Mouse (Mus musculus) brown adipose tissue, adult 24 weeks (tissue): ENCODE data around the gene Scnn1a. TPM values are rescaled to one million over a fixed set of nuclear protein-coding genes. Genes with fewer than 3 reads are reported as not detected.

Experiments
- H3K27ac ChIP-seq: fragments of 200-500 bp; replicated peaks from 2 replicates; pipeline ENCODE4 v1.5.1; 2012; ENCODE audit warnings: low read depth, mild to moderate bottlenecking, low read length
- H3K4me1 ChIP-seq: fragments of 200-500 bp; 2 replicates; pipeline ENCODE4 v1.6.1; 2012; ENCODE audit warnings: low read length, mixed read lengths; ENCODE audit not compliant: control insufficient read depth, insufficient read depth, insufficient read length
- H3K4me3 ChIP-seq: fragments of 200-500 bp; 2 replicates; pipeline ENCODE4 v1.5.1; 2012; ENCODE audit warnings: low read depth, mild to moderate bottlenecking, low read length, moderate library complexity; ENCODE audit not compliant: insufficient read depth
- polyA plus RNA-seq: library from polyadenylated mRNA; stranded (reverse); fragments of >200 nt; gene quantifications from 2 replicates; pipeline ENCODE4 v1.2.4, GENCODE M21; 2012; ENCODE audit not compliant: missing spikeins, insufficient read depth, insufficient read length

Gene Scnn1a
- polyA plus RNA-seq, 1 experiment: 1.1 TPM

GRCm38 (mm10) chr6:125344084-125344483, 23.6 kb downstream of the Scnn1a start:
- H3K4me3 ChIP-seq: no peak overlapping the region
- no peak overlapping the region for H3K27ac ChIP-seq
- H3K4me1 ChIP-seq: peaks cover 38% of the 10 kb centered on the region

- Histone ChIP-seq H3K27ac (no peak overlapping the region), H3K4me3 (no peak overlapping the region), H3K4me1 (peaks cover 38% of the 10 kb centered on the region)
Measured at GRCm38 (mm10) chr6:125344866-125345265, 24.4 kb downstream of the Scnn1a start.

- no peak overlapping the region for H3K27ac ChIP-seq
- H3K4me3 ChIP-seq: no peak overlapping the region
- peaks cover 35% of the 10 kb centered on the region for H3K4me1 ChIP-seq
Measured at GRCm38 (mm10) chr6:125345625-125346024, 25.2 kb downstream of the Scnn1a start.

- peaks cover 32% of the 10 kb centered on the region for H3K4me1 ChIP-seq
- no peak overlapping the region for H3K27ac ChIP-seq
- no peak overlapping the region for H3K4me3 ChIP-seq
Measured at GRCm38 (mm10) chr6:125346029-125346428, 25.6 kb downstream of the Scnn1a start.

DNA sequence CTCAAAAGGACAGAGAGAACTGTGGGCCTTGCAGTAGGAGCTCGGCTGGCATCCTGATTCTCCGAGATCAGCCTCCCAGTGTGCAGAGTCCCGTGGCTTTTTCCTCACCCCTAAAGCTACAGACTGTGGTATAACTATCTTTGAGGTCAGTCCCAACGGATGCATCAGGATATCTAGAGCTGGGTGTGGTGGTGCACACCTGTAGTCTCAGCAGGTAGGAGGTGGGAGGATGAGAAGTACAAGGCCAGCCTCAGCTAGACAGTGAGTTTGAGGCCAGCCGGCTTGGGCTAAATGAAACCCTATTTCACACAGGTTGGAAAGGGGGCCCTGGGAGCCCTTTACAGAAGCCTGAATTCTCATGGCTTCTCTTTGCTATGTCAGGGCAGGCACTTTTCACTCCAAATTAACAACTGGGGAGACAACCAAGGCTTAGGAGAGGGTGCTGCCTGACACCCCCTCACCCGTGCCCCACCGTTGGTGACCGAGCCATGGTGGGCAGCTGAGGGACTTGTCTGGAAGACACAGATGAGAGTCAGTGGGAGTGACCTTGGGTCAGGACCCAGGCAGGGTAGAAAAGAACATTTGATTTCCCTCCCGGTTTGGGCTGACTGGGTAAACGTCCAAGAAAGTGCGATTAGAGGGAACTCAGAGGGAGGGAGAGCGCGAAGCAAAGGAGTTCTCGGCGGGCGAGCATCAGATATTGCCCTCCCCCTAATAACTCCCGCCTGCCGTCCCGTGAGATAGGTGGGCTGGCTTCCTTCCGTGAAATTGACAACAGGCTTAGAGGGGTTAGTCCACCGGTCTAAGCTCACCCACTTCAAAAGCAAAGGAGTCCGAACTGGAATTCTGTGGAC, 28.5 kb downstream of the Scnn1a start, which contains the start of gene Tnfrsf1a:
Gene Tnfrsf1a, plus strand, starts transcription at position 642 of the 854 bp plus-strand sequence.
- peak within 1 kb of the TSS; percentile 97 for H3K27ac ChIP-seq
- H3K4me1 ChIP-seq: peaks cover 44% of the 10 kb centered on the region
- H3K4me3 ChIP-seq: peak within 1 kb of the TSS; percentile 78

GRCm38 (mm10) chr6:125349575-125350230, 29.2 kb downstream of the Scnn1a start:
- Histone ChIP-seq H3K4me3 (peak overlapping the region; percentile 78), H3K4me1 (peaks cover 44% of the 10 kb centered on the region), H3K27ac (peak overlapping the region; percentile 97)

DNA sequence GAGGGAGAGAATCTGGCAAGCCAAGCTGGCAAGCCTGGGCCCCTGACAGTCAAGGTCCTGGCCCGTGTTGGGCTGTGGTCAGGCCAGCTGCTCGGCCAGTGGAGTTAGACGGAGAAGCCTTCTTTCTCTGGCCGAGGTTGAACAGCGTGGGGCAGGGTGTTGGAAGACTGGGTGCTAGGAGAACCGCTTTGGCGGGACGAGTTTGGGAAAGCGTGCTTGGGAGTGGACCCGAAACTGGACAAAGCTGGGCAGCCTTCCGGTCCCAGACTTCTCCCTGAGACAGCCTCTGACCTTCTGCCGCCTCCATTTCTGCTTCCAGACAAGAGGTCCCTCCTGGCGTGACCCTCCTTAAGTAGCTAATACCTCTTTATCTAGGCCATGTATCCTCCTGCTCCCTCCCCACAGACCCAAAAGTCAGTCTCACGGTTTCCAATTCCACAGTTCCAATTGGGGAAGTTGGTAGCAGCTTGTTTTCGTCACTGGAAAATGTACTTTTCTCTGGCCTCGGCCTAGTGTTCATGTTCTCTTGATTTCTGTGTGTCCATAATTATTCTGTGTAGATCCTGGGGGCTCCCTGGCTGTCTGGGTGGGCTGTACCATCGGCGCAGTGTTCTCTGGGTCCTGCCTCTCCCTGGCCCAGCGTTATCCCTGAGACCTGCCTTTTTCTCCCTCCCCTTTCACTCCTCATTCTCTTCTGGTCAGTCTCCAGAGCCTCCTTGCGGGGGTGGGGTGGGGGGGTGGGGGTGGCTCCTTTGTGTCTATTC, 30.0 kb downstream of the Scnn1a start:
- peaks cover 49% of the 10 kb centered on the region for H3K4me1 ChIP-seq
- H3K4me3 ChIP-seq: peak overlapping the region; percentile 78
- peak overlapping the region; percentile 97 for H3K27ac ChIP-seq

GRCm38 (mm10) chr6:125350995-125351324, 30.5 kb downstream of the Scnn1a start:
- H3K4me1 ChIP-seq: peaks cover 51% of the 10 kb centered on the region
- H3K27ac ChIP-seq: peak overlapping the region; percentile 87
- H3K4me3 ChIP-seq: peak overlapping the region; percentile 78

- H3K4me1 ChIP-seq: peaks cover 55% of the 10 kb centered on the region
- peak overlapping the region; percentile 78 for H3K4me3 ChIP-seq
- H3K27ac ChIP-seq: peak overlapping the region; percentile 87
Measured at GRCm38 (mm10) chr6:125351368-125352045, 31.0 kb downstream of the Scnn1a start.

DNA sequence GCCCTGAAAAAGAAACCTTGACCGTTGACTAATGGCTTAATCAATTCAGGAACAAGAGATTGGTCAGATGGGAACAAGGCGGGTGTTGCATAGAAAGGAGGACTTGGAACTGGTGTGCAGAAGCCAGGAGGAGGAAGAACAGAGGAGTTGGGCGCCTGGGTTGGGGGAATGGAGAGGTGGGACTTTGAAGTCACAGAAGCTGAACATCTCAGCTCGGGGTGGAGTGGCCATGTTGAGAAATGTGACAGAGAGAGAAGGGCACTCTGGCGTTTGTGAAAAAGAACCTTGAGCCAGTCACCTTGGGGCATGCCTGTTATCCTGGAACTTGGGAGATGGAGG, 31.6 kb downstream of the Scnn1a start:
- Histone ChIP-seq H3K4me3 (peak overlapping the region; percentile 78), H3K27ac (peak overlapping the region; percentile 87), H3K4me1 (peaks cover 56% of the 10 kb centered on the region)

- peaks cover 56% of the 10 kb centered on the region for H3K4me1 ChIP-seq
- H3K27ac ChIP-seq: peak overlapping the region; percentile 95
- peak overlapping the region; percentile 49 for H3K4me3 ChIP-seq
Measured at GRCm38 (mm10) chr6:125352811-125353210, 32.4 kb downstream of the Scnn1a start.

DNA sequence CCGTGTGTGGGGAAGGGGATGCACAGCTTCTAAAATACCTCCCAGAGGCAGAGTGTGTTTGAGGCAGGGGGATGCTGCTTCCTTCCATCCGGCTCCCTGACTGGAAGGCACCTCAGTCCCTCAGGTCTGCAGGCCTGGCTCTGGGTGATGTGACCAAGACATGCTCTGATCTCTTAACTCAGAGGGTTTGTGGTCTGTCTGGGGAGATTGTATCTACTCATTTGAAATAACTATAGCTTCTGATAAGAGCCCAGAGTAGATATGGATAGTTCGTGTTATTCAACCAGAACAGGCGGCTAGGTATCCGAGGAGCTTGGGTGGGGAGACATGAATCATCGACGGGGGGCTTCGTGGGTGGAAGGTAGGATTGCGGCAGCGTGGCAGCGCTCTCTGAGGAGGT, 32.8 kb downstream of the Scnn1a start:
- Histone ChIP-seq H3K4me1 (peaks cover 54% of the 10 kb centered on the region), H3K27ac (peak overlapping the region; percentile 95), H3K4me3 (peak overlapping the region; percentile 49)

- Histone ChIP-seq H3K27ac (peak overlapping the region; percentile 95), H3K4me3 (peak overlapping the region; percentile 49), H3K4me1 (peaks cover 50% of the 10 kb centered on the region)
Measured at GRCm38 (mm10) chr6:125353655-125354054, 33.2 kb downstream of the Scnn1a start.

GRCm38 (mm10) chr6:125354352-125355151, 34.1 kb downstream of the Scnn1a start:
- H3K27ac ChIP-seq: peak overlapping the region; percentile 95
- H3K4me1 ChIP-seq: peaks cover 45% of the 10 kb centered on the region

More at GRCm38 (mm10) chr6:125354352-125355151, 34.1 kb downstream of the Scnn1a start:
- peak overlapping the region; percentile 49 for H3K4me3 ChIP-seq
